ENCODE assay signal across 14 mouse cellular contexts in the genomic region with DNA sequence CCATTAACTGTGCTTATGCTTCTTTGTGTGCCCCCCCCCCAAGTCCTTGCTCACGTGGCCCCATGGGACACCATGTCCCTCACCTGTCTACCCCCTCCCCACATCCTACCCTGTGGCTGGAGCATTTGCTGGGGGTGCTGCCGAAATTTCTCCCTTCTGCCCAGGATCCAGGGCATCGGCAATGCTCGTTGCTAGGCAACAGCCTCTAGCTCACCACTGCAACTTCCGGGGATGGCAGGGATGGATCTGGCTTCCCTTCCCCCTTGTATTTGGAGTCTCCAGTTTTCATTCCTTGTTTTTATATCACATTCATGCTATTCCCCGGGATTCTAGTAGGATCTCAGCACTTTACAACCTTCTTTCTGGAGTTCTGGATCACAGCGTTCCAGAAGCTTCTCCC. TPM values are rescaled to one million over a fixed set of nuclear protein-coding genes. Genes with fewer than 3 reads are reported as not detected.
A peak's percentile ranks its signal among the peaks of the same experiment; 100 is the strongest.
DNase-seq lines count a peak whose midpoint lies in the region; ATAC-seq and TF ChIP-seq lines count a peak whose summit lies in the region.
"Had no signal": no experiment of that assay in that cellular context is flagged by ENCODE, and none has a peak within 500 bp of the region (broad histone marks: within the 10 kb centered on the region; RNA-seq: fewer than 3 reads in every experiment).

No protein-coding gene starts in this region.

- no peak for TF ChIP-seq CTCF in intestine, postnatal 0 days (IDR thresholded peaks at IDR 0.05; ENCODE audit: low read depth)

- peaks cover 60% of the 10 kb centered on the region for H3K27me3 ChIP-seq in embryonic facial prominence, embryonic 10.5 days (replicated peaks; ENCODE audit: low read depth, poor library complexity, severe bottlenecking)
- H3K27me3 ChIP-seq in neural tube, embryonic 13.5 days, result peaks cover 46% of the 10 kb centered on the region
- H3K27me3 ChIP-seq in intestine, postnatal 0 days (replicated peaks; ENCODE audit: control insufficient read depth, insufficient read depth, low read length), result peaks cover 38% of the 10 kb centered on the region

- H3K27ac ChIP-seq in embryonic facial prominence, embryonic 10.5 days (replicated peaks), result no peak overlapping the region
- H3K27ac ChIP-seq in neural tube, embryonic 13.5 days (replicated peaks), result 0 out of 2 replicates have a peak overlapping the region, but pooled peaks have one; percentile 10
- H3K27ac ChIP-seq in intestine, postnatal 0 days (ENCODE audit: low read depth, low read length), result no peak overlapping the region
- H3K27ac ChIP-seq: embryonic facial prominence, embryonic 12.5 days; limb, embryonic 13.5 days; lung, embryonic 15.5 days had no signal

- ATAC-seq in neural tube, embryonic 13.5 days (ENCODE audit: low read depth), result no peak
- ATAC-seq in intestine, postnatal 0 days, result no peak

- H3K9ac ChIP-seq in neural tube, embryonic 13.5 days, result peak overlapping the region; percentile 48
- no peak overlapping the region for H3K9ac ChIP-seq in intestine, postnatal 0 days (ENCODE audit: low read depth, low read length)
- H3K9ac ChIP-seq: embryonic facial prominence, embryonic 12.5 days; limb, embryonic 13.5 days; lung, embryonic 15.5 days had no signal

- H3K36me3 ChIP-seq in embryonic facial prominence, embryonic 10.5 days (replicated peaks), result peaks cover 33% of the 10 kb centered on the region
- peaks cover 34% of the 10 kb centered on the region for H3K36me3 ChIP-seq in neural tube, embryonic 13.5 days
- H3K36me3 ChIP-seq in intestine, postnatal 0 days (ENCODE audit: control insufficient read depth, insufficient read depth), result peaks cover 16% of the 10 kb centered on the region; the same call in 1 of the 2 replicates

- peak; percentile 89 for DNase-seq in brain, adult 2 months (ENCODE audit: low read depth, low spot score)
- no peak for DNase-seq in embryonic facial prominence, embryonic 10.5 days (ENCODE audit: low spot score)
- peak; percentile 85 for DNase-seq in layer of hippocampus, adult 9-11 months
- DNase-seq in heart, adult 8-10 months (ENCODE audit: low spot score), result no peak
- DNase-seq in embryo, embryonic 11 days, result no peak
- DNase-seq: cerebellum, adult 11-12 months had no signal

- WGBS in embryonic facial prominence, embryonic 10.5 days, result 27% methylated on average over 7 of the region's 7 CpGs
- 21% methylated on average over 7 of the region's 7 CpGs for WGBS in neural tube, embryonic 13.5 days
- 38% methylated on average over 7 of the region's 7 CpGs for WGBS in intestine, postnatal 0 days

- peak overlapping the region; percentile 45 for H3K4me2 ChIP-seq in neural tube, embryonic 13.5 days
- no peak overlapping the region for H3K4me2 ChIP-seq in intestine, postnatal 0 days (replicated peaks; ENCODE audit: low read depth)
- H3K4me2 ChIP-seq: embryonic facial prominence, embryonic 12.5 days; limb, embryonic 13.5 days; lung, embryonic 15.5 days had no signal

- H3K9me3 ChIP-seq in embryonic facial prominence, embryonic 10.5 days, result no peaks in the 10 kb centered on the region
- no peaks in the 10 kb centered on the region for H3K9me3 ChIP-seq in neural tube, embryonic 13.5 days
- H3K9me3 ChIP-seq in intestine, postnatal 0 days (ENCODE audit: control insufficient read depth), result no peaks in the 10 kb centered on the region
- H3K9me3 ChIP-seq: embryonic facial prominence, embryonic 12.5 days; limb, embryonic 13.5 days; lung, embryonic 15.5 days had no signal

- peaks cover 37% of the 10 kb centered on the region for H3K4me1 ChIP-seq in embryonic facial prominence, embryonic 10.5 days
- peaks cover 35% of the 10 kb centered on the region for H3K4me1 ChIP-seq in neural tube, embryonic 13.5 days (replicated peaks)
- H3K4me1 ChIP-seq in intestine, postnatal 0 days (replicated peaks; ENCODE audit: control insufficient read depth, insufficient read depth, low read length), result no peaks in the 10 kb centered on the region

- peak overlapping the region; percentile 8; the same call in 1 of the 2 replicates for H3K4me3 ChIP-seq in embryonic facial prominence, embryonic 10.5 days
- peak overlapping the region; percentile 19 for H3K4me3 ChIP-seq in neural tube, embryonic 13.5 days
- no peak overlapping the region for H3K4me3 ChIP-seq in intestine, postnatal 0 days (ENCODE audit: low read depth, low read length)
- H3K4me3 ChIP-seq: embryonic facial prominence, embryonic 12.5 days; limb, embryonic 13.5 days; lung, embryonic 15.5 days had no signal

RNA-seq across cellular contexts. Expression of a gene that starts 2.0 kb away (rescaled TPM):
- polyA plus RNA-seq in embryonic facial prominence, embryonic 10.5 days (2016; fragmentation: Nextera tagmentation; extraction: Ambion mirVana), result 7.1 and 8.8 TPM in 2 replicates
- 6.9 and 8.0 TPM in 2 replicates for polyA plus RNA-seq in neural tube, embryonic 13.5 days (2015; fragmentation: Nextera tagmentation; extraction: Ambion mirVana)
- total RNA-seq in heart, adult 8-10 months (2022), result 100 to 1,000 TPM; 166 to 198 (median 187) TPM
- 40.7 and 43.7 TPM in 2 replicates for polyA plus RNA-seq in intestine, postnatal 0 days (2015; fragmentation: Nextera tagmentation; extraction: Ambion mirVana)
- total RNA-seq: monocyte, adult 5-6 weeks had no signal

RNA-seq across cellular contexts. Expression of a gene that starts 16.3 kb away (rescaled TPM):
- polyA plus RNA-seq in embryonic facial prominence, embryonic 10.5 days (2016; fragmentation: Nextera tagmentation; extraction: Ambion mirVana), result 73.2 and 80.3 TPM in 2 replicates
- polyA plus RNA-seq in neural tube, embryonic 13.5 days (2015; fragmentation: Nextera tagmentation; extraction: Ambion mirVana), result 50.6 and 59.6 TPM in 2 replicates
- 1 to 10 TPM; 4.8 to 8.0 (median 6.0) TPM for total RNA-seq in heart, adult 8-10 months (2022)
- 26.9 and 29.1 TPM in 2 replicates for polyA plus RNA-seq in intestine, postnatal 0 days (2015; fragmentation: Nextera tagmentation; extraction: Ambion mirVana)

RNA-seq across cellular contexts. Expression of a gene that starts 17.7 kb away (rescaled TPM):
- not detected in 2 replicates for polyA plus RNA-seq in embryonic facial prominence, embryonic 10.5 days (2016; fragmentation: Nextera tagmentation; extraction: Ambion mirVana)
- polyA plus RNA-seq in neural tube, embryonic 13.5 days (2015; fragmentation: Nextera tagmentation; extraction: Ambion mirVana), result not detected in 2 replicates
- not detected for total RNA-seq in heart, adult 8-10 months (2022)
- 0.61 and 0.72 TPM in 2 replicates for polyA plus RNA-seq in intestine, postnatal 0 days (2015; fragmentation: Nextera tagmentation; extraction: Ambion mirVana)
- total RNA-seq: monocyte, adult 5-6 weeks had no signal
- polyA plus RNA-seq: heart, embryonic 14.5 days; limb, embryonic 13.5 days; thymus, postnatal 0 days had no signal

Comparison
In these comparisons a context has a peak if more than half of its experiments do, and no peak if none do; other contexts are left out.
1. DNase-seq: peak in brain, adult 2 months (single experiment) and layer of hippocampus, adult 9-11 months (single experiment); none in embryonic facial prominence, embryonic 10.5 days (single experiment), heart, adult 8-10 months (single experiment) and embryo, embryonic 11 days (single experiment).